Mouse (Mus musculus) layer of hippocampus, adult 8-10 months (tissue): ENCODE data around the gene Pms1. TPM values are rescaled to one million over a fixed set of nuclear protein-coding genes. Genes with fewer than 3 reads are reported as not detected.

ENCODE experiments used
- DNase-seq, 2 experiments: peaks; one replicate each; pipeline ENCODE4 v3.0.0; 2022; ENCODE audit warnings: low spot score in 2 of 2
- total RNA-seq, 4 experiments: library from RNA; stranded (reverse); gene quantifications; 2 replicates each; pipeline ENCODE4 v1.2.4; 2022

Gene Pms1
- total RNA-seq, 4 experiments from 2014 or later: 34.1 to 38.6 (median 37.5) TPM

DNA sequence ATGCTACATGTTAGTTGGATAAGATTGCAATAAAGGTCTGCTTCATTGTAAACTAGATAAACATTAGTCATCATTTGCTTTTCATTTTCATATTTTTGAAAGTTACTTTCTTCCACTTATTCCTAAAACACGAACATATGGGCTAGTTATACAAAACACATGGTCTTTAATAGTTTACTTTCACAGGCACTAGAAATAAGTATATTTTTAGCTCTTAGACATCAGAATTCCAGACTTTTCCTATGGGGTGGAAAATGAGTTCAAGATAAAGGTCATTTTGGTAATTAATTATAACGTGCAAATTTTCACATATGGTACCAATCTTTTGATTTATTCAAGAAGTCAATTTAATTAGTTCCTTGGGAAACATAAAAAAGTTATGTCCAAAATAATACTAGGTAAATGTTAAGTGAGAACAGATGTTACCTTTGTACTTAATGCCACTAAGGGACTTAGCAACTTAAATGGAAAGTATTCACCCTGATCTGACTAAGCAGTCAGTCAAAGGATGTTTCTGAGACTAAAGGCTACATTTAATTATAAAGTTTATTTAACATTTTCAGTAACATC, 95.1 kb downstream of the Pms1 start:
- no peak for DNase-seq

DNA sequence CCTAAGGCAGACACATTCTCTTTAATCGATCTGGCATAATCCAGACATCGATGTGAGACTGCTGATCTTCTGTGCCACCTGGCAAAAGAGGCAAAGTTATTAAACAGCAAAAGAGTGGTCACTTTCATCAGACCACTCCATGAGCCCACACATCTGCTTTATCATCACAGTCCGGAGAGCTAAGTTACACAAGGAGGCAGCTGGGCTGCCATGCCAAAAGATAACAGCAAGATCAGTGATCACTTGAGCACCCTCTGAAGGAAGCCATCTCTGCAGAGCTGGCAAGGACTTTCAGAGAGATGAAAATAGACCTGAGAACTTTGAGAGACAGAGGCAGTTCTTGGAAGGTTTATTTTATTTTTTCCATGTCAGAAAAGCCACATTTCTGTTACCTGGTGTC, 102.3 kb downstream of the Pms1 start:
- DNase-seq: no peak

DNA sequence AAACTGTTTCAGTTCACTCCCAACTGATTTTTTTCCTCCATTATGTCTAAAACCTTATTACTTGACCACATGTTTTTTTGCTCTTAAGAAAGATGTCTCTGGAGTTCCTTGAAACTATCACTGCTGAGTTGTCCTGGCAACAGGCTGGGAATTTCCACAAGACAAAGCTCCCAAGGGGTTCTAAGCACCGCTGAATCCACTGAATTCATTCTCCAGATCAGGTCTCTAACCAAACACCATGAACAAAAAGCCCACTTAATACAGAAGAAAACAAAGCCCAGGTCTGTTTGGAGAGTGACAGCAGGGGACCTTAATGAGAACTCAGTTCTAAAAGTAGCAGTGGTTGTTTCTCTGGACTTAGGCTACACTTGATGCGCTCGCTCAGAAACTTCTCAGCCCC, 105.6 kb downstream of the Pms1 start:
- DNase-seq: no peak

DNA sequence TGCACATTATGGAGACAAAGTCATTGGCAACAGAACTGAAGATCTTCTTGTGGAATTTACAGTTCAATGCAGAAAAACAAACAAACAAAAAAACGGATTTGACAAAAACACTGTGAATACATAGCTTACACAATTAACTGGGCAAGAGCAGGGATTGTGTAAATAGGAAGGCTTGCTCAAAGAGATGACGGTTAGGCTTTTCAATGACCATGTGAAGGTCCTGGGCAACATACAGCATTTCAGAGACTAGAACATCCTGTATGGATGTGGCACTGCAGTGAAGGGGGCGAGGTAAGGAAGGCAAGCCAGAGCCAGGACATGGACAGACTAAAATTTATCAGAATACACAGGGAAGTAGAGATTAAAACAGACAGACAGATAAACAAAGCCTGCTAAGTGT, 107.2 kb downstream of the Pms1 start:
- DNase-seq: no peak

DNA sequence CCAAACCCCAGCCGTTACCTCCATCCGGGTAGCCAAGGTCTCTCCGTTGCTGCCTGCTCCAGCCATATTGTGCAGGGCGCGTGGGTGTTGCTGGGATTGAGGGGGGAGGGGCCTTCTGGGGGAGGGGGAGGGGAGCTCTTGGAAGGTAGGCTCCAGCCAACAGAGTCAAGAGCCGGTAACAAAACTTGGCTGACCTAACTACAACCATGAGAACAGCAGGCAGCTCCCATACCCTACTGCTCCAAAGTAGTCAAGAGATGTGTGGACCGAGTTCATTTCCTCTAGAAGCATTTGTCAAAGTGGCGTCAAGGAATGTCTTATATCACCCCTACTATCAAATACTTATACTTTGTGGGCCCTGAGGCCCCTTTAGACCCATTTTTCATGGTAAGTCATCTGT, 109.3 kb downstream of the Pms1 start, which contains the start of gene 1700019A02Rik:
TSS of gene 1700019A02Rik (minus strand) at position 101 of the 400 bp plus-strand sequence.
- no peak for DNase-seq

DNA sequence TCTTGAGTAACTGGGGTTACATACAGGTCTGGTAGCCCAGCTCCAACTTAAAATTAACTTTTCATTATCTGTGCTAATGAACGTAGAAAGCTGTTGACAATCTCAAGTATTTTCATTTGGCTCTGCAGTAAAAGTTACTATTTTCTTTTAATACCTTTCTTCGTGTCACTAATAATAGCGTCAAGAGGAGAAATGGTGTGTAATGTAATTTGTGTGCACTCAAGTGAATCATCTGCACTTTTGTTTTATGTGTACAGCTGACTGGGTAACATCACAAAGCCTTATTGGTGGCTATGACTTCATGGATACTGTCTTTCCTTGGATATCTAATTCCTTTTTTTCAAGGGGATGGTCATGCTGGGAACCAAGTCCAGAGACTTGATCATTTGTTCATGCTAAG, 110.5 kb downstream of the Pms1 start:
- no peak for DNase-seq

DNA sequence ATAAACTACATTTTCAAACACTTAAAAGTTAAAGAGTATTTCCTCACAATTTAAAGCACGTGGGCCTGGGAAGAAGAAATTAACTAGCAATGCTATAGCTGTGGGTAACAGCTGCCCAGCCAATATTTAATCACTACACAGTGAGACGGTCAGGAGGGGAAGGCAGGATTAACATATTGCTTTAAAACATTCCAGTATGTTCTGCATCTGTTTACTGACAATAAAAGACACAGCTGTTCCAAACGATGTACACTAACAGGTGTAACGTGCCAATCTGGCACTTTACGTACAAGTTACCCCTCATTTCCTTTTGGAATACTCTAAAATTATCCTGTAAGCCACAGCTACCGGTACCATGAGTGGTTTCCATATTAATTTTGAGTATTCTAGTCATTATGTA, 139.1 kb downstream of the Pms1 start:
- no peak for DNase-seq

Other genes with a start within 250 kb of the Pms1 start
- gene Mstn, start 235.4 kb downstream of the Pms1 start, total RNA-seq: 1 to 10 TPM in 1 of 4 experiments, under 1 TPM in 3; 0.55 to 1.4 (median 0.70) TPM
- under 1 TPM in 1 of 4 experiments, not detected in 3; 0.62 TPM for gene 1700019A02Rik, start 109.4 kb downstream of the Pms1 start, total RNA-seq
- 10 to 100 TPM in 1 of 4 experiments, 1 to 10 TPM in 3; 7.5 to 11.5 (median 8.7) TPM for gene Ormdl1, start 77 bp upstream of the Pms1 start, total RNA-seq
- gene Gm28778, start 93 bp upstream of the Pms1 start, total RNA-seq: under 1 TPM in 1 of 4 experiments, not detected in 3; 0.52 TPM
- gene Osgepl1, start 16.6 kb upstream of the Pms1 start, total RNA-seq: 10 to 100 TPM; 18.2 to 23.7 (median 19.7) TPM
- 1 to 10 TPM in 2 of 4 experiments, not detected in 2; 2.4 to 6.0 TPM for gene Asdurf, start 55.6 kb upstream of the Pms1 start, total RNA-seq
- gene Gm28551, start 55.6 kb upstream of the Pms1 start, total RNA-seq: under 1 TPM in 3 of 4 experiments, not detected in 1; 0.19 to 0.57 (median 0.20) TPM
- gene Asnsd1, start 55.7 kb upstream of the Pms1 start, total RNA-seq: 10 to 100 TPM; 23.4 to 25.6 (median 24.1) TPM